Mouse (Mus musculus) megakaryocyte, adult 5-6 weeks (primary cell): Measurements from ENCODE around the gene Odf3l1. TPM values are rescaled to one million over a fixed set of nuclear protein-coding genes. Genes with fewer than 3 reads are reported as not detected.

Experiments
- ATAC-seq: 2 replicates; pipeline ENCODE4 v1.8.0; 2016; ENCODE audit warnings: mild to moderate bottlenecking, inconsistent platforms; ENCODE audit not compliant: poor library complexity, severe bottlenecking
- total RNA-seq, 2 experiments: library from RNA; stranded (forward) in 1 of 2; stranded (reverse) in 1 of 2; fragments of 153-499, 151-499 nt in 1 of 2; fragments of 221-1000, 200-1000 nt in 1 of 2; gene quantifications; 2 replicates each; pipeline versions ENCODE4 v1.2.3 to v1.2.4; 2015 to 2017

Gene Odf3l1
- total RNA-seq, 2 experiments from 2014 or later, result not detected

- ATAC-seq, result no peak
These were observed 14.2 kb downstream of the Odf3l1 start for GRCm38 (mm10) chr9:56850128-56850904.

GRCm38 (mm10) chr9:56847523-56847922, 17.0 kb downstream of the Odf3l1 start:
- ATAC-seq, result no peak

- no peak for ATAC-seq
These were observed 19.8 kb downstream of the Odf3l1 start for GRCm38 (mm10) chr9:56844644-56845043.

GRCm38 (mm10) chr9:56843679-56844188, 20.7 kb downstream of the Odf3l1 start:
- no peak for ATAC-seq

- ATAC-seq, result no peak
These were observed 22.2 kb downstream of the Odf3l1 start for GRCm38 (mm10) chr9:56842303-56842719.

GRCm38 (mm10) chr9:56841864-56842263, 22.6 kb downstream of the Odf3l1 start:
- no peak for ATAC-seq

- ATAC-seq, result no peak
These were observed 23.8 kb downstream of the Odf3l1 start for GRCm38 (mm10) chr9:56840721-56841120.

- ATAC-seq, result no peak
These were observed 29.3 kb downstream of the Odf3l1 start for GRCm38 (mm10) chr9:56835152-56835551.

GRCm38 (mm10) chr9:56832900-56833299, 31.6 kb downstream of the Odf3l1 start:
- no peak for ATAC-seq

GRCm38 (mm10) chr9:56831904-56832303, 32.6 kb downstream of the Odf3l1 start:
- no peak for ATAC-seq

GRCm38 (mm10) chr9:56830162-56830561, 34.3 kb downstream of the Odf3l1 start:
- ATAC-seq, result no peak

- no peak for ATAC-seq
These were observed 35.6 kb downstream of the Odf3l1 start for GRCm38 (mm10) chr9:56828841-56829240.

GRCm38 (mm10) chr9:56828146-56828545, 36.3 kb downstream of the Odf3l1 start:
- ATAC-seq, result no peak

GRCm38 (mm10) chr9:56825476-56826213, 38.8 kb downstream of the Odf3l1 start:
- no peak for ATAC-seq

- ATAC-seq, result no peak
These were observed 39.6 kb downstream of the Odf3l1 start for GRCm38 (mm10) chr9:56824900-56825299.

GRCm38 (mm10) chr9:56810916-56811315, 53.6 kb downstream of the Odf3l1 start:
- no peak for ATAC-seq

- ATAC-seq, result no peak
These were observed 56.5 kb downstream of the Odf3l1 start for GRCm38 (mm10) chr9:56807990-56808389.

- ATAC-seq, result no peak
These were observed 61.3 kb downstream of the Odf3l1 start for GRCm38 (mm10) chr9:56803146-56803545.
